Mouse (Mus musculus): ENCODE measurements at regions not wholly inside any gene's neighbourhood (a gene's known extent, or its start where the extent isn't known, plus 50 kb on each side); places are given as distances from the start of the nearest gene placed in this dataset.

GRCm38 (mm10) chr2:137759455-137759854 is 496.9 kb upstream of the Btbd3 start:
- DNase-seq (ENCODE audit: low spot score) = no peak
- Histone ChIP-seq H3K4me2 (replicated peaks; ENCODE audit: low read depth) (no peak overlapping the region), H3K9ac (ENCODE audit: low read length) (no peak overlapping the region), H3K27me3 (ENCODE audit: control insufficient read depth, insufficient read depth, low read length) (no peaks in the 10 kb centered on the region), H3K9me3 (ENCODE audit: control insufficient read depth, low read length) (no peaks in the 10 kb centered on the region), H3K36me3 (ENCODE audit: control insufficient read depth, insufficient read depth, low read length) (no peaks in the 10 kb centered on the region), H3K27ac (replicated peaks) (no peak overlapping the region), H3K4me1 (replicated peaks; ENCODE audit: control insufficient read depth, insufficient read depth) (0 out of 2 replicates have a peak, but pooled peaks cover 3% of the 10 kb centered on the region), H3K4me3 (ENCODE audit: low read depth, low read length) (no peak overlapping the region)
- TF ChIP-seq CTCF (IDR thresholded peaks at IDR 0.05; ENCODE audit: low read depth) (no peak), EP300 (optimal IDR thresholded peaks at IDR 0.05) (no peak)
- WGBS = 49% methylated on average over 2 of the region's 2 CpGs
- ATAC-seq (ENCODE audit: low FRiP score, low TSS enrichment) = no peak

- Histone ChIP-seq H3K36me3 (ENCODE audit: control insufficient read depth, insufficient read depth, low read length) (no peaks in the 10 kb centered on the region), H3K27me3 (ENCODE audit: control insufficient read depth, insufficient read depth, low read length) (no peaks in the 10 kb centered on the region), H3K9ac (ENCODE audit: low read length) (no peak overlapping the region), H3K4me1 (replicated peaks; ENCODE audit: control insufficient read depth, insufficient read depth) (0 out of 2 replicates have a peak, but pooled peaks cover 3% of the 10 kb centered on the region), H3K9me3 (ENCODE audit: control insufficient read depth, low read length) (no peaks in the 10 kb centered on the region), H3K27ac (replicated peaks) (no peak overlapping the region), H3K4me3 (ENCODE audit: low read depth, low read length) (no peak overlapping the region), H3K4me2 (replicated peaks; ENCODE audit: low read depth) (no peak overlapping the region)
- TF ChIP-seq EP300 (optimal IDR thresholded peaks at IDR 0.05) (no peak), CTCF (IDR thresholded peaks at IDR 0.05; ENCODE audit: low read depth) (no peak)
- WGBS = 74% methylated on average over 4 of the region's 4 CpGs
- DNase-seq (ENCODE audit: low spot score) = no peak
- no peak for ATAC-seq (ENCODE audit: low FRiP score, low TSS enrichment)
These were observed 498.0 kb upstream of the Btbd3 start for GRCm38 (mm10) chr2:137758389-137758788.

- Histone ChIP-seq H3K9ac (ENCODE audit: low read length) (no peak overlapping the region), H3K4me2 (replicated peaks; ENCODE audit: low read depth) (no peak overlapping the region), H3K4me1 (replicated peaks; ENCODE audit: control insufficient read depth, insufficient read depth) (0 out of 2 replicates have a peak, but pooled peaks cover 3% of the 10 kb centered on the region), H3K36me3 (ENCODE audit: control insufficient read depth, insufficient read depth, low read length) (no peaks in the 10 kb centered on the region), H3K27ac (replicated peaks) (no peak overlapping the region), H3K9me3 (ENCODE audit: control insufficient read depth, low read length) (no peaks in the 10 kb centered on the region), H3K27me3 (ENCODE audit: control insufficient read depth, insufficient read depth, low read length) (no peaks in the 10 kb centered on the region), H3K4me3 (ENCODE audit: low read depth, low read length) (no peak overlapping the region)
- TF ChIP-seq CTCF (IDR thresholded peaks at IDR 0.05; ENCODE audit: low read depth) (no peak), EP300 (optimal IDR thresholded peaks at IDR 0.05) (no peak)
- ATAC-seq (ENCODE audit: low FRiP score, low TSS enrichment) = no peak
- no peak for DNase-seq (ENCODE audit: low spot score)
- WGBS = 41% methylated on average over 13 of the region's 13 CpGs
These were observed 498.8 kb upstream of the Btbd3 start for GRCm38 (mm10) chr2:137757231-137758212.

- H3K27me3 ChIP-seq (ENCODE audit: control insufficient read depth, insufficient read depth, low read length) = no peaks in the 10 kb centered on the region
- H3K9ac ChIP-seq (ENCODE audit: low read length) = no peak overlapping the region
- 0 out of 2 replicates have a peak overlapping the region, but pooled peaks have one; percentile 14 for H3K27ac ChIP-seq (replicated peaks)
- no peaks in the 10 kb centered on the region for H3K36me3 ChIP-seq (ENCODE audit: control insufficient read depth, insufficient read depth, low read length)
- DNase-seq (ENCODE audit: low spot score) (no peak), ATAC-seq (ENCODE audit: low FRiP score, low TSS enrichment) (no peak)
- TF ChIP-seq EP300 (optimal IDR thresholded peaks at IDR 0.05) (no peak), CTCF (IDR thresholded peaks at IDR 0.05; ENCODE audit: low read depth) (no peak)
- H3K9me3 ChIP-seq (ENCODE audit: control insufficient read depth, low read length) = no peaks in the 10 kb centered on the region
- 21% methylated on average over 3 of the region's 3 CpGs for WGBS
- H3K4me2 ChIP-seq (replicated peaks; ENCODE audit: low read depth) = no peak overlapping the region
- H3K4me3 ChIP-seq (ENCODE audit: low read depth, low read length) = no peak overlapping the region
- H3K4me1 ChIP-seq (replicated peaks; ENCODE audit: control insufficient read depth, insufficient read depth) = 0 out of 2 replicates have a peak, but pooled peaks cover 3% of the 10 kb centered on the region
These were observed 500.1 kb upstream of the Btbd3 start for GRCm38 (mm10) chr2:137756220-137756619.

- TF ChIP-seq CTCF (IDR thresholded peaks at IDR 0.05; ENCODE audit: low read depth) (no peak), EP300 (optimal IDR thresholded peaks at IDR 0.05) (no peak)
These were observed 501.9 kb upstream of the Btbd3 start for GRCm38 (mm10) chr2:137754481-137754880.

GRCm38 (mm10) chr2:137732410-137732809 is 524.0 kb upstream of the Btbd3 start:
- Histone ChIP-seq H3K9ac (ENCODE audit: low read length) (no peak overlapping the region), H3K9me3 (ENCODE audit: control insufficient read depth, low read length) (no peaks in the 10 kb centered on the region), H3K4me3 (ENCODE audit: low read depth, low read length) (no peak overlapping the region), H3K36me3 (ENCODE audit: control insufficient read depth, insufficient read depth, low read length) (no peaks in the 10 kb centered on the region), H3K4me2 (replicated peaks; ENCODE audit: low read depth) (no peak overlapping the region), H3K27ac (replicated peaks) (no peak overlapping the region), H3K4me1 (replicated peaks; ENCODE audit: control insufficient read depth, insufficient read depth) (no peaks in the 10 kb centered on the region), H3K27me3 (ENCODE audit: control insufficient read depth, insufficient read depth, low read length) (no peaks in the 10 kb centered on the region)
- ATAC-seq (ENCODE audit: low FRiP score, low TSS enrichment) (0 out of 2 replicates have a peak, but pooled peaks have one; percentile 61), DNase-seq (ENCODE audit: low spot score) (no peak)
- no peak for TF ChIP-seq EP300 (optimal IDR thresholded peaks at IDR 0.05)
- TF ChIP-seq CTCF (IDR thresholded peaks at IDR 0.05; ENCODE audit: low read depth) = peak; percentile 89
- WGBS = 3% methylated on average over 2 of the region's 2 CpGs

More at GRCm38 (mm10) chr2:137754481-137754880, 501.9 kb upstream of the Btbd3 start:
- H3K4me3 ChIP-seq (ENCODE audit: low read depth, low read length) = no peak overlapping the region
- H3K4me1 ChIP-seq (replicated peaks; ENCODE audit: control insufficient read depth, insufficient read depth) = 0 out of 2 replicates have a peak, but pooled peaks cover 3% of the 10 kb centered on the region
- H3K27me3 ChIP-seq (ENCODE audit: control insufficient read depth, insufficient read depth, low read length) = no peaks in the 10 kb centered on the region
- 92% methylated on average over 3 of the region's 3 CpGs for WGBS
- no peak overlapping the region for H3K9ac ChIP-seq (ENCODE audit: low read length)
- no peak overlapping the region for H3K4me2 ChIP-seq (replicated peaks; ENCODE audit: low read depth)
- no peaks in the 10 kb centered on the region for H3K36me3 ChIP-seq (ENCODE audit: control insufficient read depth, insufficient read depth, low read length)
- no peak for DNase-seq (ENCODE audit: low spot score)
- ATAC-seq (ENCODE audit: low FRiP score, low TSS enrichment) = no peak
- H3K27ac ChIP-seq (replicated peaks) = no peak overlapping the region
- no peaks in the 10 kb centered on the region for H3K9me3 ChIP-seq (ENCODE audit: control insufficient read depth, low read length)

Data from stomach, postnatal 0 days (tissue).